ENCODE assay signal across 7 mouse cellular contexts in the genomic region with DNA sequence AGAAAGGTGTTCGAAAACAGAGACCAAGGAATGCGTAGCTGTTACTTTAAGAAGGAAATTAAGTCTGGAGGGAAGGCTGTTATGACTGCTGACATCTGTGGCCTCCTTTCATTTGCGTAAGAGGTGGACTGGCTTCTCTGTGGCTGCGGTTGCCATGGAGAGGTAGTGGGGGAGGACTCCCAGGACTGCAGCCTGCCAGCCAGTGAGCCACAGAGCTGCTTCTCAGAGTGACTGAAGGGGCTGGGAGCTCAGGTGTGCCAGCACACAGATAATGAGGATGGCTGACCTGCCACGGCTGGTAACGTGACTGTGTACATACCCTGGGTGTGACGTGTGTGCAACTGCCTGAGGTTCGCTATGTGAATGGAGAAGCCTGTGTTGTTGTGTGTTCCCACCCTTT. TPM values are rescaled to one million over a fixed set of nuclear protein-coding genes. Genes with fewer than 3 reads are reported as not detected.
DNase-seq lines count a peak whose midpoint lies in the region; ATAC-seq lines count a peak whose summit lies in the region.

No protein-coding gene starts in this region.

- H3K4me1 ChIP-seq in intestine, embryonic 16.5 days (ENCODE audit: control insufficient read depth, insufficient read depth, low read length), result peaks cover 14% of the 10 kb centered on the region

- 22% methylated on average over 8 of the region's 8 CpGs for WGBS in intestine, embryonic 16.5 days

- H3K27ac ChIP-seq in intestine, embryonic 16.5 days (ENCODE audit: low read length), result no peak overlapping the region

- peak; percentile 84 for ATAC-seq in intestine, embryonic 16.5 days
- ATAC-seq in megakaryocyte progenitor cell, adult 5-6 weeks (replicated peaks; ENCODE audit: poor library complexity), result peak; percentile 81

- no peaks in the 10 kb centered on the region; the same call in 1 of the 2 replicates for H3K9me3 ChIP-seq in intestine, embryonic 16.5 days (ENCODE audit: control insufficient read depth, low read length)

- H3K36me3 ChIP-seq in intestine, embryonic 16.5 days (ENCODE audit: control insufficient read depth, insufficient read depth, low read length), result no peaks in the 10 kb centered on the region

- intact Hi-C loops in gastrocnemius, postnatal 36 days (cut with DNase I), result no loop called here
- intact Hi-C loops in left cerebral cortex, postnatal 14 days (cut with DNase I), result loop anchor here (5.0 kb wide), 1 partner anchor 51 kb away; the partner anchor contains the start of gene Hivep1

- peak; percentile 73 to 85 for DNase-seq in adrenal gland, adult (ENCODE audit: inconsistent age in 2 of 2, low spot score in 1 of 2)
- peak; percentile 84 for DNase-seq in embryo, embryonic 11 days
- peak; percentile 41 to 46 for DNase-seq in gastrocnemius, postnatal 36 days
- peak; percentile 68 to 84 for DNase-seq in left cerebral cortex, postnatal 14 days (ENCODE audit: low spot score in 2 of 2)
- DNase-seq in right cerebral cortex, postnatal 10 days (ENCODE audit: low spot score in 2 of 2), result peak; percentile 80 to 89

- H3K9ac ChIP-seq in intestine, embryonic 16.5 days (ENCODE audit: low read depth, low read length), result no peak overlapping the region

- no peaks in the 10 kb centered on the region for H3K27me3 ChIP-seq in intestine, embryonic 16.5 days (replicated peaks; ENCODE audit: control insufficient read depth, insufficient read depth, low read length)

- H3K4me3 ChIP-seq in intestine, embryonic 16.5 days (ENCODE audit: low read length), result no peak overlapping the region

- no peak overlapping the region for H3K4me2 ChIP-seq in intestine, embryonic 16.5 days (ENCODE audit: low read depth, low read length)

RNA-seq across cellular contexts. Expression of gene Hivep1, which starts 51.2 kb away (rescaled TPM):
- total RNA-seq in gastrocnemius, postnatal 36 days (2021), result 10 to 100 TPM; 13.2 to 14.3 TPM
- 5.6 and 5.9 TPM in 2 replicates for polyA plus RNA-seq in intestine, embryonic 16.5 days (2015; fragmentation: Nextera tagmentation; extraction: Ambion mirVana)
- 10 to 100 TPM; 53.9 TPM for total RNA-seq in left cerebral cortex, postnatal 14 days (2021)
- 36.8 and 40.9 TPM in 2 replicates for total RNA-seq in megakaryocyte progenitor cell, adult 5-6 weeks (2015)
- 10.8 and 13.8 TPM in 2 replicates for total RNA-seq in megakaryocyte progenitor cell, adult 5-6 weeks (2017)
